Mouse (Mus musculus) c-Kit-positive CD71-positive TER-119-positive erythroid progenitor cells, embryonic 14.5 days (primary cell): Measurements from ENCODE around the gene Tmem63b.
A peak's percentile ranks its signal among the peaks of the same experiment; 100 is the strongest.
"Not testable (repeated sequence)": the region's sequence is repeated elsewhere in the genome, so short reads cannot be mapped to it uniquely, and the experiment has no call there.

Experiments
- DNase-seq: peaks from one replicate; pipeline ENCODE4 v3.0.0-alpha.2; 2013; ENCODE audit warnings: low spot score

The Tmem63b gene

GRCm38 (mm10) chr17:45671821-45672220 lies 14.9 kb downstream of the Tmem63b start:
- no peak for DNase-seq

- no peak for DNase-seq
Observed at GRCm38 (mm10) chr17:45667986-45668385, 18.7 kb downstream of the Tmem63b start.

- no peak for DNase-seq
Observed at GRCm38 (mm10) chr17:45667481-45667880, 19.2 kb downstream of the Tmem63b start.

GRCm38 (mm10) chr17:45666091-45666490 lies 20.6 kb downstream of the Tmem63b start:
- DNase-seq = no peak

- no peak for DNase-seq
Observed at GRCm38 (mm10) chr17:45664608-45665007, 22.1 kb downstream of the Tmem63b start.

- DNase-seq = peak; percentile 74
Observed at GRCm38 (mm10) chr17:45663106-45663919, 23.4 kb downstream of the Tmem63b start.

GRCm38 (mm10) chr17:45659225-45659624 lies 27.5 kb downstream of the Tmem63b start, which contains the start of gene Capn11:
Capn11 (minus strand) TSS chr17:45659325.
- no peak for DNase-seq

GRCm38 (mm10) chr17:45655820-45656219 lies 30.9 kb downstream of the Tmem63b start:
- DNase-seq = no peak

- DNase-seq = no peak
Observed at GRCm38 (mm10) chr17:45653233-45653632, 33.5 kb downstream of the Tmem63b start.

GRCm38 (mm10) chr17:45644185-45644584 lies 42.5 kb downstream of the Tmem63b start:
- no peak for DNase-seq

GRCm38 (mm10) chr17:45642701-45643100 lies 44.0 kb downstream of the Tmem63b start:
- DNase-seq = peak; percentile 61

GRCm38 (mm10) chr17:45641981-45642380 lies 44.7 kb downstream of the Tmem63b start:
- DNase-seq = no peak

- no peak for DNase-seq
Observed at GRCm38 (mm10) chr17:45638596-45639295, 48.0 kb downstream of the Tmem63b start.

- DNase-seq = no peak
Observed at GRCm38 (mm10) chr17:45634033-45634432, 52.7 kb downstream of the Tmem63b start.

- DNase-seq = no peak
Observed at GRCm38 (mm10) chr17:45631940-45632339, 54.8 kb downstream of the Tmem63b start.

GRCm38 (mm10) chr17:45630992-45631391 lies 55.7 kb downstream of the Tmem63b start:
- no peak for DNase-seq

- peak; percentile 66 for DNase-seq
Observed at GRCm38 (mm10) chr17:45629861-45630694, 56.6 kb downstream of the Tmem63b start.

- no peak for DNase-seq
Observed at GRCm38 (mm10) chr17:45628885-45629855, 57.5 kb downstream of the Tmem63b start.

GRCm38 (mm10) chr17:45628160-45628559 lies 58.5 kb downstream of the Tmem63b start:
- DNase-seq = no peak

- DNase-seq = peak; percentile 90
Observed at GRCm38 (mm10) chr17:45626577-45627134, 60.0 kb downstream of the Tmem63b start.

GRCm38 (mm10) chr17:45623425-45623824 lies 63.3 kb downstream of the Tmem63b start:
- DNase-seq = not testable (repeated sequence)
